In the genomic region with DNA sequence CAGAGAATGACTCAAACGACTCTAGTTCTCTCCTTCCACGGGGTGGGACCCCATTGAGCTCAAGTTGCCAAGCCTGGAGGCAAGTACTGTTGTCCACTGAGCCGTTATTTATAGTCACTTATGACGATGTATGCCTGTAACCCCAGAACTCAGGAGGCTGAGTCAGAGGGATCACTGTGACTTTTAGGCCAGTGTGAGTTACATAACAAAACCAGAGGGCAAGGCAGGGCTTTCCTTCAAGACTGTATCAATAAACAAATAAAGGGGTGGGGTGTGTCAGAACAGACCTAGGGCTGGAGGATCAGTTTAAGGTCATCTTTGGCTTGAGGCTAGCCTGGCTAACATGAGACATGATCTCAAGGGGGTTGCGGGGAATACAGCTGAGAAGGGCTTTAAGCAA, we compare ENCODE assay signal across 15 mouse cellular contexts. TPM values are rescaled to one million over a fixed set of nuclear protein-coding genes. Genes with fewer than 3 reads are reported as not detected.
DNase-seq lines count a peak whose midpoint lies in the region; ATAC-seq and TF ChIP-seq lines count a peak whose summit lies in the region.
"Had no signal": no experiment of that assay in that cellular context is flagged by ENCODE, and none has a peak within 500 bp of the region (broad histone marks: within the 10 kb centered on the region; RNA-seq: fewer than 3 reads in every experiment).

No protein-coding gene starts in this region.

- WGBS in liver, adult 2 months, result 64% methylated on average over 5 of the region's 5 CpGs
- WGBS in liver, embryonic 12.5 days (ENCODE audit: insufficient replicate concordance), result 59% methylated on average over 5 of the region's 5 CpGs
- 62% methylated on average over 5 of the region's 5 CpGs for WGBS in liver, postnatal 0 days (ENCODE audit: insufficient replicate concordance)
- WGBS in midbrain, embryonic 10.5 days, result 82% methylated on average over 5 of the region's 5 CpGs
- 65% methylated on average over 5 of the region's 5 CpGs for WGBS in hindbrain, embryonic 12.5 days

- no peak for TF ChIP-seq CTCF in liver, adult 2 months (IDR thresholded peaks at IDR 0.05; ENCODE audit: low read depth, low read length)
- TF ChIP-seq CTCF in ES-Bruce4 (IDR thresholded peaks at IDR 0.05; ENCODE audit: low read depth, low read length), result no peak
- no peak for TF ChIP-seq CTCF in liver, postnatal 0 days (IDR thresholded peaks at IDR 0.05; ENCODE audit: low read depth)

- H3K9me3 ChIP-seq in liver, embryonic 12.5 days (replicated peaks), result no peaks in the 10 kb centered on the region
- no peaks in the 10 kb centered on the region for H3K9me3 ChIP-seq in ES-Bruce4 (replicated peaks; ENCODE audit: control insufficient read depth, insufficient read depth, low read length, poor library complexity, severe bottlenecking)
- H3K9me3 ChIP-seq in liver, postnatal 0 days (ENCODE audit: low read length), result no peaks in the 10 kb centered on the region
- H3K9me3 ChIP-seq in midbrain, embryonic 10.5 days (replicated peaks), result no peaks in the 10 kb centered on the region
- H3K9me3 ChIP-seq in hindbrain, embryonic 12.5 days (replicated peaks), result no peaks in the 10 kb centered on the region
- H3K9me3 ChIP-seq: midbrain, embryonic 12.5 days; stomach, embryonic 15.5 days had no signal

- no peak for TF ChIP-seq EP300 in ES-Bruce4 (IDR thresholded peaks at IDR 0.05; ENCODE audit: insufficient read depth, low read depth, low read length)
- no peak for TF ChIP-seq EP300 in liver, postnatal 0 days (IDR thresholded peaks at IDR 0.05; ENCODE audit: low read depth)

- H3K4me2 ChIP-seq in liver, embryonic 12.5 days, result no peak overlapping the region
- no peak overlapping the region for H3K4me2 ChIP-seq in liver, postnatal 0 days (ENCODE audit: low read depth, low read length)
- no peak overlapping the region for H3K4me2 ChIP-seq in hindbrain, embryonic 12.5 days (replicated peaks)
- H3K4me2 ChIP-seq: heart, embryonic 11.5 days; midbrain, embryonic 12.5 days; stomach, embryonic 15.5 days had no signal

- no peaks in the 10 kb centered on the region for H3K36me3 ChIP-seq in liver, adult 2 months (ENCODE audit: control insufficient read depth, insufficient read depth, low read length)
- peaks cover 21% of the 10 kb centered on the region for H3K36me3 ChIP-seq in liver, embryonic 12.5 days
- no peaks in the 10 kb centered on the region for H3K36me3 ChIP-seq in ES-Bruce4 (ENCODE audit: control insufficient read depth, insufficient read depth, low read length, poor library complexity, severe bottlenecking)
- peaks cover 19% of the 10 kb centered on the region for H3K36me3 ChIP-seq in liver, postnatal 0 days (replicated peaks; ENCODE audit: insufficient read depth, low read length)
- peaks cover 9% of the 10 kb centered on the region; the same call in 1 of the 2 replicates for H3K36me3 ChIP-seq in midbrain, embryonic 10.5 days
- peaks cover 6% of the 10 kb centered on the region for H3K36me3 ChIP-seq in hindbrain, embryonic 12.5 days
- H3K36me3 ChIP-seq: midbrain, embryonic 12.5 days had no signal

- ATAC-seq in liver, embryonic 12.5 days, result no peak
- ATAC-seq in liver, postnatal 0 days, result no peak
- ATAC-seq in hindbrain, embryonic 12.5 days (ENCODE audit: low FRiP score), result no peak

- no peak for TF ChIP-seq POLR2A in liver, adult 2 months (IDR thresholded peaks at IDR 0.05; ENCODE audit: extremely low read depth, insufficient read depth, low read length)
- TF ChIP-seq POLR2A in ES-Bruce4 (IDR thresholded peaks at IDR 0.05; ENCODE audit: insufficient read depth, low read length), result no peak

- H3K4me1 ChIP-seq in liver, adult 2 months (ENCODE audit: control insufficient read depth, insufficient read depth, low read length), result no peaks in the 10 kb centered on the region
- H3K4me1 ChIP-seq in liver, embryonic 12.5 days, result peaks cover 14% of the 10 kb centered on the region
- H3K4me1 ChIP-seq in ES-Bruce4 (ENCODE audit: control insufficient read depth, insufficient read depth, low read length), result no peaks in the 10 kb centered on the region
- H3K4me1 ChIP-seq in liver, postnatal 0 days (ENCODE audit: insufficient read depth), result no peaks in the 10 kb centered on the region
- no peaks in the 10 kb centered on the region for H3K4me1 ChIP-seq in midbrain, embryonic 10.5 days
- H3K4me1 ChIP-seq in hindbrain, embryonic 12.5 days, result no peaks in the 10 kb centered on the region
- H3K4me1 ChIP-seq: midbrain, embryonic 12.5 days; stomach, embryonic 15.5 days had no signal

- DNase-seq in adrenal gland, adult (ENCODE audit: inconsistent age in 2 of 2, low spot score in 1 of 2), result peak; percentile 50 to 77
- DNase-seq in adrenal gland, postnatal 4 days (ENCODE audit: low spot score in 2 of 2), result no peak
- peak; percentile 38 for DNase-seq in liver, adult 2 months (ENCODE audit: extremely low read depth, low read depth, low spot score)
- no peak for DNase-seq in liver, postnatal 0 days
- DNase-seq in midbrain, embryonic 10.5 days (ENCODE audit: low spot score), result no peak
- DNase-seq: cerebellum, adult 8-10 months; heart, postnatal 4 days; kidney, postnatal 10 days; thymus, postnatal 14 days had no signal

- no peak overlapping the region for H3K27ac ChIP-seq in liver, adult 2 months (replicated peaks; ENCODE audit: insufficient read depth, low read depth, low read length)
- no peak overlapping the region; the same call in 1 of the 2 replicates for H3K27ac ChIP-seq in liver, embryonic 12.5 days
- H3K27ac ChIP-seq in ES-Bruce4 (ENCODE audit: insufficient read depth, low read length), result peak overlapping the region; percentile 9
- 0 out of 2 replicates have a peak overlapping the region, but pooled peaks have one; percentile 24 for H3K27ac ChIP-seq in liver, postnatal 0 days (ENCODE audit: low read depth)
- no peak overlapping the region for H3K27ac ChIP-seq in midbrain, embryonic 10.5 days (replicated peaks)
- H3K27ac ChIP-seq in hindbrain, embryonic 12.5 days, result no peak overlapping the region
- H3K27ac ChIP-seq: midbrain, embryonic 12.5 days; stomach, embryonic 15.5 days had no signal

- H3K4me3 ChIP-seq in liver, adult 2 months (ENCODE audit: insufficient read depth, low read depth, low read length), result no peak overlapping the region
- H3K4me3 ChIP-seq in liver, embryonic 12.5 days, result no peak overlapping the region
- H3K4me3 ChIP-seq in ES-Bruce4 (ENCODE audit: low read depth, low read length), result no peak overlapping the region
- no peak overlapping the region for H3K4me3 ChIP-seq in liver, postnatal 0 days (ENCODE audit: low read depth, low read length)
- H3K4me3 ChIP-seq in midbrain, embryonic 10.5 days, result no peak overlapping the region
- no peak overlapping the region for H3K4me3 ChIP-seq in hindbrain, embryonic 12.5 days
- H3K4me3 ChIP-seq: midbrain, embryonic 12.5 days; stomach, embryonic 15.5 days had no signal

- no peaks in the 10 kb centered on the region for H3K79me2 ChIP-seq in liver, adult 2 months (ENCODE audit: control insufficient read depth, insufficient read depth, low read length)

- no peak overlapping the region for H3K9ac ChIP-seq in liver, adult 2 months (ENCODE audit: low read depth, low read length)
- H3K9ac ChIP-seq in liver, embryonic 12.5 days, result no peak overlapping the region
- H3K9ac ChIP-seq in ES-Bruce4 (ENCODE audit: low read depth, poor library complexity, severe bottlenecking), result no peak overlapping the region
- H3K9ac ChIP-seq in liver, postnatal 0 days (replicated peaks), result no peak overlapping the region
- H3K9ac ChIP-seq in hindbrain, embryonic 12.5 days, result no peak overlapping the region
- H3K9ac ChIP-seq: midbrain, embryonic 12.5 days; stomach, embryonic 15.5 days had no signal

- H3K27me3 ChIP-seq in liver, adult 2 months (ENCODE audit: control insufficient read depth, insufficient read depth, low read length), result no peaks in the 10 kb centered on the region
- no peaks in the 10 kb centered on the region for H3K27me3 ChIP-seq in liver, embryonic 12.5 days (replicated peaks)
- no peaks in the 10 kb centered on the region for H3K27me3 ChIP-seq in ES-Bruce4 (ENCODE audit: control insufficient read depth, insufficient read depth, low read length, poor library complexity, severe bottlenecking)
- no peaks in the 10 kb centered on the region for H3K27me3 ChIP-seq in liver, postnatal 0 days (ENCODE audit: insufficient read depth, low read length)
- no peaks in the 10 kb centered on the region for H3K27me3 ChIP-seq in midbrain, embryonic 10.5 days (ENCODE audit: low read depth, poor library complexity, severe bottlenecking)
- no peaks in the 10 kb centered on the region for H3K27me3 ChIP-seq in hindbrain, embryonic 12.5 days
- H3K27me3 ChIP-seq: midbrain, embryonic 12.5 days; stomach, embryonic 15.5 days had no signal

RNA-seq across cellular contexts. Expression of gene Zfp646, which starts 25.1 kb away (rescaled TPM):
- 10 to 100 TPM; 50.2 to 55.8 TPM for total RNA-seq in adrenal gland, postnatal 4 days (2021)
- 8.8 and 11.5 TPM in 2 replicates for total RNA-seq in liver, adult 2 months (2014; rRNA removed)
- 6.0 and 7.4 TPM in 2 replicates for polyA plus RNA-seq in liver, adult 2 months (2012; rRNA removed)
- polyA plus RNA-seq in liver, embryonic 12.5 days (2016; fragmentation: Nextera tagmentation; extraction: Ambion mirVana), result 8.6 and 9.1 TPM in 2 replicates
- polyA plus RNA-seq in ES-Bruce4 (2011; ENCODE audit: insufficient read depth, insufficient read length, low read depth, missing spikeins), result 42.5 TPM in 2 replicates
- polyA plus RNA-seq in liver, postnatal 0 days (2015; fragmentation: Nextera tagmentation; extraction: Ambion mirVana), result 2.7 and 2.8 TPM in 2 replicates
- 17.2 and 18.7 TPM in 2 replicates for polyA plus RNA-seq in midbrain, embryonic 10.5 days (2016; fragmentation: Nextera tagmentation; extraction: Ambion mirVana)
- polyA plus RNA-seq in hindbrain, embryonic 12.5 days (2016; fragmentation: Nextera tagmentation; extraction: Ambion mirVana), result 19.7 and 20.9 TPM in 2 replicates

RNA-seq across cellular contexts. Expression of gene Zfp668, which starts 25.7 kb away (rescaled TPM):
- total RNA-seq in adrenal gland, postnatal 4 days (2021), result 10 to 100 TPM; 13.4 to 13.7 TPM
- 0.65 and 0.94 TPM in 2 replicates for total RNA-seq in liver, adult 2 months (2014; rRNA removed)
- polyA plus RNA-seq in liver, adult 2 months (2012; rRNA removed), result 2.1 and 2.2 TPM in 2 replicates
- polyA plus RNA-seq in liver, embryonic 12.5 days (2016; fragmentation: Nextera tagmentation; extraction: Ambion mirVana), result 11.2 and 11.3 TPM in 2 replicates
- polyA plus RNA-seq in ES-Bruce4 (2011; ENCODE audit: insufficient read depth, insufficient read length, low read depth, missing spikeins), result 15.3 and 17.1 TPM in 2 replicates
- polyA plus RNA-seq in liver, postnatal 0 days (2015; fragmentation: Nextera tagmentation; extraction: Ambion mirVana), result 3.7 and 4.5 TPM in 2 replicates
- polyA plus RNA-seq in midbrain, embryonic 10.5 days (2016; fragmentation: Nextera tagmentation; extraction: Ambion mirVana), result 41.5 and 47.3 TPM in 2 replicates
- 37.4 and 37.5 TPM in 2 replicates for polyA plus RNA-seq in hindbrain, embryonic 12.5 days (2016; fragmentation: Nextera tagmentation; extraction: Ambion mirVana)

RNA-seq across cellular contexts. Expression of gene Stx1b, which starts 26.6 kb away (rescaled TPM):
- total RNA-seq in adrenal gland, postnatal 4 days (2021), result 10 to 100 TPM; 11.8 to 12.2 TPM
- total RNA-seq in liver, adult 2 months (2014; rRNA removed), result 0.55 and 0.87 TPM in 2 replicates
- polyA plus RNA-seq in liver, adult 2 months (2012; rRNA removed), result 7.9 TPM in 2 replicates
- 0.20 and 0.56 TPM in 2 replicates for polyA plus RNA-seq in liver, embryonic 12.5 days (2016; fragmentation: Nextera tagmentation; extraction: Ambion mirVana)
- 6.9 and 8.5 TPM in 2 replicates for polyA plus RNA-seq in ES-Bruce4 (2011; ENCODE audit: insufficient read depth, insufficient read length, low read depth, missing spikeins)
- polyA plus RNA-seq in liver, postnatal 0 days (2015; fragmentation: Nextera tagmentation; extraction: Ambion mirVana), result 0.18 and 0.48 TPM in 2 replicates
- polyA plus RNA-seq in midbrain, embryonic 10.5 days (2016; fragmentation: Nextera tagmentation; extraction: Ambion mirVana), result 5.4 and 9.7 TPM in 2 replicates
- polyA plus RNA-seq in hindbrain, embryonic 12.5 days (2016; fragmentation: Nextera tagmentation; extraction: Ambion mirVana), result 20.0 and 20.5 TPM in 2 replicates

RNA-seq across cellular contexts. Expression of gene Stx4a, which starts 26.8 kb away (rescaled TPM):
- 100 to 1,000 TPM; 101 to 106 TPM for total RNA-seq in adrenal gland, postnatal 4 days (2021)
- 16.7 and 18.5 TPM in 2 replicates for total RNA-seq in liver, adult 2 months (2014; rRNA removed)
- 34.7 and 38.3 TPM in 2 replicates for polyA plus RNA-seq in liver, adult 2 months (2012; rRNA removed)
- 19.0 and 21.1 TPM in 2 replicates for polyA plus RNA-seq in liver, embryonic 12.5 days (2016; fragmentation: Nextera tagmentation; extraction: Ambion mirVana)
- 122 and 126 TPM in 2 replicates for polyA plus RNA-seq in ES-Bruce4 (2011; ENCODE audit: insufficient read depth, insufficient read length, low read depth, missing spikeins)
- 15.8 and 17.5 TPM in 2 replicates for polyA plus RNA-seq in liver, postnatal 0 days (2015; fragmentation: Nextera tagmentation; extraction: Ambion mirVana)
- 19.5 and 21.6 TPM in 2 replicates for polyA plus RNA-seq in midbrain, embryonic 10.5 days (2016; fragmentation: Nextera tagmentation; extraction: Ambion mirVana)
- 28.1 and 32.1 TPM in 2 replicates for polyA plus RNA-seq in hindbrain, embryonic 12.5 days (2016; fragmentation: Nextera tagmentation; extraction: Ambion mirVana)

RNA-seq across cellular contexts. Expression of gene Prss53, which starts 39.9 kb away (rescaled TPM):
- total RNA-seq in adrenal gland, postnatal 4 days (2021), result 1 to 10 TPM in 1 of 2 experiments, under 1 TPM in 1; 0.87 to 2.9 TPM
- 2.3 and 2.5 TPM in 2 replicates for total RNA-seq in liver, adult 2 months (2014; rRNA removed)
- polyA plus RNA-seq in liver, adult 2 months (2012; rRNA removed), result 9.2 and 12.0 TPM in 2 replicates
- polyA plus RNA-seq in liver, embryonic 12.5 days (2016; fragmentation: Nextera tagmentation; extraction: Ambion mirVana), result 0.26 and 0.49 TPM in 2 replicates
- 0.46 and 0.67 TPM in 2 replicates for polyA plus RNA-seq in ES-Bruce4 (2011; ENCODE audit: insufficient read depth, insufficient read length, low read depth, missing spikeins)
- polyA plus RNA-seq in liver, postnatal 0 days (2015; fragmentation: Nextera tagmentation; extraction: Ambion mirVana), result 0.39 and 0.43 TPM in 2 replicates
- 0.52 and 0.68 TPM in 2 replicates for polyA plus RNA-seq in midbrain, embryonic 10.5 days (2016; fragmentation: Nextera tagmentation; extraction: Ambion mirVana)
- polyA plus RNA-seq in hindbrain, embryonic 12.5 days (2016; fragmentation: Nextera tagmentation; extraction: Ambion mirVana), result 0.77 and 0.98 TPM in 2 replicates

Comparison
In these comparisons a context has a peak if more than half of its experiments do, and no peak if none do; other contexts are left out.
1. DNase-seq: peak in adrenal gland, adult (2 of 2) and liver, adult 2 months (single experiment); none in adrenal gland, postnatal 4 days (0 of 2), liver, postnatal 0 days (single experiment) and midbrain, embryonic 10.5 days (single experiment).
2. H3K27ac ChIP-seq: peak in ES-Bruce4 (single experiment) and liver, postnatal 0 days (single experiment); none in liver, adult 2 months (single experiment), liver, embryonic 12.5 days (single experiment), midbrain, embryonic 10.5 days (single experiment) and hindbrain, embryonic 12.5 days (single experiment).